Mouse (Mus musculus) embryo, embryonic 11.5 days (tissue): ENCODE results near the gene Stx1b.
"Not testable (repeated sequence)": the region's sequence is repeated elsewhere in the genome, so short reads cannot be mapped to it uniquely, and the experiment has no call there.

ENCODE experiments used
- DNase-seq: peaks from one replicate; pipeline ENCODE4 v3.0.0-alpha.2; 2012; ENCODE audit warnings: low read depth, low spot score

Stx1b gene

GRCm38 (mm10) chr7:127776878-127777473 lies 47.4 kb downstream of the Stx1b start:
- DNase-seq = peak; percentile 95

- DNase-seq = peak; percentile 74
These were observed 47.9 kb downstream of the Stx1b start, which contains the start of gene Setd1a for GRCm38 (mm10) chr7:127776426-127776825. Gene Setd1a (plus strand): TSS chr7:127776670.

GRCm38 (mm10) chr7:127775837-127776236 lies 48.5 kb downstream of the Stx1b start:
- DNase-seq = not testable (repeated sequence)

GRCm38 (mm10) chr7:127773664-127774384 lies 50.5 kb downstream of the Stx1b start:
- DNase-seq = peak; percentile 70

- no peak for DNase-seq
These were observed 51.8 kb downstream of the Stx1b start for GRCm38 (mm10) chr7:127772557-127772956.

- DNase-seq = no peak
These were observed 52.3 kb downstream of the Stx1b start for GRCm38 (mm10) chr7:127772080-127772479.

- no peak for DNase-seq
These were observed 53.1 kb downstream of the Stx1b start for GRCm38 (mm10) chr7:127771262-127771661.

- no peak for DNase-seq
These were observed 54.1 kb downstream of the Stx1b start for GRCm38 (mm10) chr7:127770039-127770905.

GRCm38 (mm10) chr7:127769651-127770038 lies 54.7 kb downstream of the Stx1b start, which contains the start of gene Orai3:
Gene Orai3 (plus strand): TSS chr7:127769815.
- peak; percentile 66 for DNase-seq

GRCm38 (mm10) chr7:127768997-127769593 lies 55.3 kb downstream of the Stx1b start:
- peak; percentile 85 for DNase-seq

- no peak for DNase-seq
These were observed 55.9 kb downstream of the Stx1b start for GRCm38 (mm10) chr7:127768346-127768996.

- no peak for DNase-seq
These were observed 56.5 kb downstream of the Stx1b start for GRCm38 (mm10) chr7:127767671-127768345.

- DNase-seq = no peak
These were observed 57.3 kb downstream of the Stx1b start for GRCm38 (mm10) chr7:127766851-127767609.

GRCm38 (mm10) chr7:127765756-127766155 lies 58.6 kb downstream of the Stx1b start:
- no peak for DNase-seq

GRCm38 (mm10) chr7:127763642-127764041 lies 60.7 kb downstream of the Stx1b start:
- no peak for DNase-seq

- DNase-seq = peak; percentile 48
These were observed 63.3 kb downstream of the Stx1b start for GRCm38 (mm10) chr7:127761026-127761425.

- no peak for DNase-seq
These were observed 63.9 kb downstream of the Stx1b start for GRCm38 (mm10) chr7:127760478-127760877.

GRCm38 (mm10) chr7:127759716-127760115 lies 64.6 kb downstream of the Stx1b start:
- DNase-seq = no peak
